Mouse (Mus musculus) common myeloid progenitor, adult 5-6 weeks (primary cell): ENCODE results near the gene Kpna7. TPM values are rescaled to one million over a fixed set of nuclear protein-coding genes. Genes with fewer than 3 reads are reported as not detected.
A peak's percentile ranks its signal among the peaks of the same experiment; 100 is the strongest.
"Not testable (repeated sequence)": the region's sequence is repeated elsewhere in the genome, so short reads cannot be mapped to it uniquely, and the experiment has no call there.

Experiments
- ATAC-seq: replicated peaks from 2 replicates; pipeline ENCODE4 v1.8.0; 2016; ENCODE audit warnings: low read depth, mild to moderate bottlenecking, moderate TSS enrichment, inconsistent platforms; ENCODE audit not compliant: poor library complexity, severe bottlenecking
- total RNA-seq: library from RNA; stranded (forward); fragments of 200-1000, 187-1606 nt; gene quantifications from 2 replicates; pipeline ENCODE4 v1.2.3, GENCODE M21; 2017

The Kpna7 gene
- total RNA-seq, 1 experiment from 2014 or later: not detected

DNA sequence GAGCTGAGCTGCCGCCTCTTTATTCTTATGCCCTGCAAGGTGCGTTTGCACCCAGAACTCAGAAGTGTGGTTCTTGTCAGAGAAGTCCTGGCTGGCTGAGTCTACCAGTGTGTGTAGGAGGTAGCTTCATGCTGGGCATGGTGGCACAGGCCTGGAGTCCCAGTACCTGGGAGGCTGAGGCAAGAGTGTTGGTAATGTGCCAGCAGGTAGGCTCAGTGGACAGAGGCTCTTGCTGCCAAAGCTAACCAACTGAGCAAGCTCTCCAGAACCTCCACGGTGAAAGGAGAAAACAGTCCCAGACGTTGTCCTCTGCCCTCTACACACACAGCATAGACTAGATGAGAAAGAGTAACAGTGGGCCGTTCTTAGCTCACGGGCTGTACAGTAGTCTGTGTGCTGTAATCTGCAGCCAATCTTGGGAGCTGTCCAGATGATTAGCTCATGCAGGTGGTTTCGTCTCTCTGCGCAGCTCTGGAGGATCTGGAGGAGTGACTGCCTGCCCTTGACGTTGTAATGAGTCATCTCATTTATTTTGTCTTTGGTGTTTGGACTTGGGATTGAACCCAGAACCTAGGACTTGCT, 22.0 kb upstream of the Kpna7 start:
- no peak for ATAC-seq

GRCm38 (mm10) chr5:145104328-145104727, 20.5 kb upstream of the Kpna7 start:
- no peak for ATAC-seq

DNA sequence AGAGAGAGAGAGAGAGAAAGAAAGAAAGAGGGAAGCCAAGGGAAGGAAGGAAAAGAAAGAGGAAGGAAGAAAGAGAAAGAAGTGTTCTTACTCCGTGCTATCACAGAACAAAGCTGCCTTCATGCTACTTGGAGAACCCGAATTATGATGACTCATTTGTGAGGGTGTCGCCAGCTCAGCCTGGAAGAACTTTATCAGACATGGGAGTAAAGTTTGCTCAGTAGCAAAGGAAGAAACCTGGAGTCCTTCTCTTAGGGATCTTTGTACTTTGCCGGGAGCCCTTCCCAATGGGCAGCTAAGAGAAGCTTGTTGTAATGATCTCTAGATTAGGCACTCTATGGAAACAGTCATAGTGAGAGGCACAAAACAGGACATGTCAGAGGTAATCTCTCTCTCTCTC, 18.9 kb upstream of the Kpna7 start:
- no peak for ATAC-seq

GRCm38 (mm10) chr5:145101451-145101850, 17.6 kb upstream of the Kpna7 start:
- ATAC-seq: not testable (repeated sequence)

DNA sequence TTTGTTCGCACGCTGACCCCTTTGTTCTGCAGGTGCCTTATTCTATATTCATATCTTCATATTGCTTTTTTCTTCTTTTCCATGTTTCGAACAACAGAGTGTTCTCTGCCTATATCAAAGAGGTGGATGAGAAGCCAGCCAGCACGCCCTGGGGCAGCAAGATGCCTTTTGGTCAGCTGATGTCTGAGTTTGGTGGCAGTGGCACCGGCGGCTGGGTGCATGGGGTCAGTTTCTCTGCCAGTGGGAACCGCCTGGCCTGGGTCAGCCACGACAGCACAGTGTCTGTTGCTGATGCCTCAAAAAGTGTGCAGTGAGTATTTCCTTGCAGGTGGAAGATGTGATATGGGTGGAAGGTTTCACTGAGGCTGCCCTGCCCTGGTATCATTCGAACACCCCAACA, 17.1 kb upstream of the Kpna7 start:
- ATAC-seq: no peak

DNA sequence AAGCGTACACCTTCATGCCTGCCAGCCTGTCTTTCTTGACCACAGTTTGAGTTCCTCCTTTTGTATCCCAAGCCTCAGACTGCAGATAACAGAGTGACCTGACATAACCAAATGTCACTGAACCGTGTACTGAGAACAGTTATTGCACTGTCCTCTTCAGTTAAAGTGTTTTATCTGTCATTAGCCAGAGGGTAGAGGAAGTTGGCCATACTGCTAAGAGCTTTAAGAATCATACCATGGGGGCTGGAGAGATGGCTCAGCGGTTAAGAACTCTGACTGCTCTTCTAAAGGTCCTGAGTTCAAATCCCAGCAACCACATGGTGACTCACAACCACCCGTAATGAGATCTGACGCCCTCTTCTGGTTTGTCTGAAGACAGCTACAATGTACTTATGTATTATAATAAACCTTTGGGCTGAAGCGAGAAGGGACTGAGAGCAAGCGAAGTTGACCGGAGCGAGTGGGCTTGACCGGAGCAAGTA, 14.6 kb upstream of the Kpna7 start:
- peak; percentile 90 for ATAC-seq

DNA sequence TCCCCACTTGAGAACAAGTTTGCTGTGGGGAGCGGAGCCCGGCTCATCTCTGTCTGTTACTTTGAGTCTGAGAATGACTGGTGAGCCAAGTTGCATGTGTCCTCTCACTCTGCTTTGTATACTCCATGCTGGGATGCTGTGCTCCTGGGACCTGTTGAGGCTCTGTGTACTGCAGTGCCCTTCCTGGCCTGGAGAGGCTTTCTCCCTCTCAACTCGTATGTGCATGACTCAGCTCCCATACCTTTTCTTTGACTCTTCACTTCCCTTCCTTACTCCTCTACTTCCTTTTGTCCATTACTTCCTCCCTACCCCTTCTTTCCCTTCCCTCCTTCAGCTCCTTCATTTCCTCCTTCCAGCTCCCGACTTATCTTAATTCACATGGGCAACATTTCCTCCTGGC, 12.4 kb upstream of the Kpna7 start:
- ATAC-seq: no peak

DNA sequence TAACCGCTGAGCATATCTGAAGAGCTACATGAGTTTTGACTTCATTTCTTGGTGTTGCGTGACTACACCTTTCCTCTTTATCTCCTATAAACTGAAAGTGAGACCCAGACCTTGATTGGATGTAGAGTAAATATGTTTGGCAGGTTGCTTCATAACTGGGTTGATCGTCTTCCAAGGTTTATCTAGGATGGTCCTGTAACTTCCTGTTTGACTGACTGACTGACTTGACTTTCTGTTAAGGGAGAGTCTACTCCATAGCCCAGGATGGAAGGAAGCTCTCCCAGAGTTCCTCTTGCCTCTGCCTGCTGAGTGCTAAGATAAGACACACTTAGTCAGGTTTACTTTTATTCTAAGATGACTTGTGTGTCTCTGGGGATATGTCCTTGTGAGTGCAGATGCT, 6.0 kb upstream of the Kpna7 start:
- ATAC-seq: 0 out of 2 replicates have a peak, but pooled peaks have one; percentile 15

DNA sequence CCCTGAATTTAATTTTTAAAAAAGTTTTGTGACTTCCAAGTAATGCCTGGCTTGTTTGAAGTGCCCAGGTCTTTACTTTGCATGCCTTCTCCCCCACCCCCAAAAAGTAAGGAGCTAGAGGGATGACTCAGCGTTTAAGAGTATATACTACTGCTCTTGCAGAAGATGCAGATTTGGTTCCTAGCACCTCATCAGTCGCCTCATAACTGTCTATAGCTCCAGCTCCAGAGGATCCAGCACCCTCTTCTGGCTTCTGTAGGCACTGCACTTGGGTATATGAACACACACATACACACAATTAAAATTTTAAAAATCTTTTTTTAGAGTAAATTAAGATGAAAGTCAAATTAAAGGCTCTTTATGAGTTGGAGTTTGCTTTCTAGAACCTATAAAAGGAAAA, 4.4 kb upstream of the Kpna7 start:
- ATAC-seq: no peak

GRCm38 (mm10) chr5:145084822-145085221, 992 bp upstream of the Kpna7 start:
- ATAC-seq: no peak

GRCm38 (mm10) chr5:145083201-145083600, 629 bp downstream of the Kpna7 start:
- not testable (repeated sequence) for ATAC-seq

DNA sequence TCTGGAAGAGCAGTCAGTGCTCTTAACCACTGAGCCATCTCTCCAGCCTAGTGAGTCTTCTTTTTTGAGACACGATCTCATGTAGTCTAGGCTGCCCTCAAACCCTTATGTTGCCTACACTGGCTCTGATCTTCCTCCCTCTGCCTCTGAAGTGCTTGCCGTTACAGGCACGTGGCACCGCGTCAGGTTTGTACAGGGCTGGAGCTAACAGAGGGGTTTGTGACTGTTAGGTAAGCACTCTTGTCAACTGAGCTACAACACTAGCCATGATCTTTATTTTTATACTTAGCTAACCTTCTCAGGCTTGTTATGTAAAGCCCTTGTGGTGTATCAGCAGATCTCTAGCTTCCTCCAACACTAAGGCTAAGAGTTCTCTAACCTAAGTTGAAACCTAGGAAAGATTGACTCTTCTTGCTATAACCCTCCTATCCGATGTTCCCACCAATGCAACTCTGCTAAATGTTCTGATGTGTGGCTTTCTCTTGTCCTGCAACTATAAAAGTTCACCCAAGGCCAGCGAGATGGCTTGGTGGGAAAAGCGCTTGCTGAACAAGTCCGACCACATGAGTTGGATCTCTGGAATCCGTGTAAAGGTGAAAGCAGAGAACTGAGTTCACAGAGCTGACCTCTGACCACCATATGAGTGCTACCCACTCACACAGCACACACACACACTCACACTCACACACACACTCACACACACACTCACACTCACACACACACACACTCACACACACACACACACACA, 1.8 kb downstream of the Kpna7 start:
- no peak for ATAC-seq

DNA sequence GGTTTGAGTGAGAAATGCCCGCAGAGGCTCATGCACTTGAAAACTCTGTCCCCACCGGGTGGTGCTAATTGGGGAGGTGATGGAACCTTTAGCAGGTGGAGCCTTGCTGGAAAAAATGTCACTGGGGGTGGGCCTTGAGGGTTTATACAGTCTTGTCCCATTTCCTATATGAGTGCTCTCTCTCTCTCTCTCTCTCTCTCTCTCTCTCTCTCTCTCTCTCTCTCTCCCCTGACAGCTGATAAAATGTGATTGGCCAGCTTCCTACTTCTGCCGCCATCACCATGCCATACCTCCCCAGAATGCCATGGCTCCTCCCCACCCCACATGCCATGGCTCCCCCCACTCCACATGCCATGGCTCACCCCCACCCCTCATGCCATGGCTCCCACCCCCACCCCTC, 8.7 kb downstream of the Kpna7 start:
- ATAC-seq: peak; percentile 16; the same call in 1 of the 2 replicates

DNA sequence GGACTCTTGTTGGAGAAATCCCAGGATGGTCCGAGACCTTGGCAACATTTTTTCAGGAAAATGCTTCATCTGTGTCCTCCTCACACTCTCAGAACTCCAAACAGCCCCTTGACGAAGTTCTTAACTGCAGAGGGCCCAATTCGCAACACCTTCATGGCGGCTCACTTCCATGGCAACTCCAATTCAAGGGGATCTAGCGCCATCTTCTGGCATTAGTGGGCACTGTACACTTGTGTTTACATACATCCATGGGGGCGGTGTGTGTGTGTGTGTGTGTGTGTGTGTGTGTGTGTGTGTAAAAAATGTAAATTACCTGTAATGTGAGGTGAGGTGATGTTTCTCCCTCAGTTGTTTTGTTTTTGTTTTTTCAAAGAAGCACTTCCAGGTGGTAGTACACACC, 12.5 kb downstream of the Kpna7 start:
- 0 out of 2 replicates have a peak, but pooled peaks have one; percentile 38 for ATAC-seq

DNA sequence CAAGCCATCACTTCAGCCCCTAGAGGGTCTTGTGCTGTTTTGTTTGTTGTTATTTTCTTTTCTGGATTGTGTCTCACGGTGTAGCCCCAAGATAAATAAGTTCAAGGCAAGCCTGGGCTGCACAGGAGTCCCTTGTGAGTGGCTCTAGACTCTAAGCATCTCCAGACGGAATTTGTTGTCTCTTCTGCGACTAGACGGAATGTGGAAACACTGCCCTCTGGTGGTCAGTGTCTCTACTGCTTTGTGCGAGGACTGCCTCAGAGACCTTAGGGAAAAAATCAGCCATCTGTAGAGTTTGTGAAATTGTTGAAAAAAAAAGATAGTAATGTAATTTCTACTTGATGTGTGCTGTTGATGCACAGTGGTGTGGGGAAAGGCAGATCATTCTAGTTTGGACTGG, 14.1 kb downstream of the Kpna7 start:
- peak; percentile 83 for ATAC-seq

DNA sequence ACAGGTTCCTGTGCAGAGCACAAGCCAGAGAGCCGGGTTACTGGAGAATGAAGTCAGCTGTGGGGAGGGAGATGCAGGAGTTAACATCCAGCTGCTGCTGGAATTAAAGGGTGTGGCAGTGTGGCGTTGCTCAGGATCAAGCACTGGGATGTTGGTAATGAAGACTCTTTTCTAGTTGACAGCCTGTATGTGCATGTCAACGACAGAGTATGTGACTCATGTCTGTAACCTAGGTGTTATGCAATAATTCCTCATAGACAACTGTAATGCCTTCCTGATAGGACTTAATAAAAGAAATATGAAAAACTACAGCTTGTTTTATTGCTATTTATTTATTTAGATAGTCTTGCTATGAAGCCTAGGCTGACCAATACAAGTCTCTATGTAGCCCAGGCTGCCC, 15.0 kb downstream of the Kpna7 start:
- no peak for ATAC-seq

- ATAC-seq: no peak
Observed at GRCm38 (mm10) chr5:145064765-145065340, 19.0 kb downstream of the Kpna7 start.

DNA sequence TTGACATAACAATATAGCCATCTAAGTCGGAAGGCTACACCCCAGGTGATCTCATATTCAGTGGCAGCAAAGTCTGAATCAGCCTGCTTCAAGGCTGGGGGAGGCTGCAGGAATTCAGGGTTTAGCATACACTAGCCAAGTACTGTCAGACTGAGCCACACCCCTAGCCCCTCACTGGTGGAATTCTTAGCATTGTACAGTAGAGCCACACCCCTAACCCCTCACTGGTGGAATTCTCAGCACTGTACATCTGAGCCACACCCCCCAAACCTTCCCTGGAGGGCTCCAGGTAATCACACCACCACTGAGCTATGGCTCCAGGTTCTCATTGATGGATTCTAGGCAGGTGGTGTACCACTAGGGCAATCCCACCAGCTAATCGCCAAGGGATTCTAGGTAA, 24.3 kb downstream of the Kpna7 start:
- ATAC-seq: no peak

- no peak for ATAC-seq
Observed at GRCm38 (mm10) chr5:145058722-145059121, 25.1 kb downstream of the Kpna7 start.

GRCm38 (mm10) chr5:145057907-145058306, 25.9 kb downstream of the Kpna7 start:
- ATAC-seq: no peak

GRCm38 (mm10) chr5:145054187-145054586, 29.6 kb downstream of the Kpna7 start:
- ATAC-seq: peak; percentile 45; the same call in 1 of the 2 replicates
